Mouse (Mus musculus) CH12.LX (cell line): Measurements from ENCODE around the gene Tcp10c.
"Not testable (repeated sequence)": the region's sequence is repeated elsewhere in the genome, so short reads cannot be mapped to it uniquely, and the experiment has no call there.

Experiments
- CTCF ChIP-seq, 2 experiments: IDR thresholded peaks in 1 of 2; conservative IDR thresholded peaks in 1 of 2; 2 replicates each; pipeline ENCODE4 v1.5.1; 2011 to 2012; ENCODE audit warnings: low read depth in 2 of 2, low read length in 2 of 2, improper control_type of control experiment in 1 of 2, inconsistent platforms in 1 of 2, mild to moderate bottlenecking in 1 of 2, moderate library complexity in 1 of 2
- EP300 ChIP-seq: IDR thresholded peaks from 2 replicates; pipeline ENCODE4 v1.6.1; 2011; ENCODE audit warnings: low read length, improper control_type of control experiment
- MAFK ChIP-seq: IDR thresholded peaks from 2 replicates; pipeline ENCODE4 v1.6.1; 2011; ENCODE audit warnings: low read length, improper control_type of control experiment; ENCODE audit not compliant: insufficient replicate concordance
- MAZ ChIP-seq: IDR thresholded peaks from 2 replicates; pipeline ENCODE4 v1.6.1; 2012; ENCODE audit warnings: low read depth, mild to moderate bottlenecking, inconsistent platforms, low read length, improper control_type of control experiment, moderate library complexity
- ZNF384 ChIP-seq: IDR thresholded peaks from 2 replicates; pipeline ENCODE4 v1.6.1; 2012; ENCODE audit warnings: low read depth, low read length, improper control_type of control experiment, inconsistent platforms

- not testable (repeated sequence) for TF ChIP-seq CTCF (conservative IDR thresholded peaks at IDR 0.05 in 1 of 2, IDR thresholded peaks at IDR 0.05 in 1 of 2; ENCODE audit: low read depth in 2 of 2, low read length in 2 of 2); MAZ; MAFK; EP300; ZNF384
Observed at GRCm38 (mm10) chr17:13403527-13404131, 49.3 kb downstream of the Tcp10c start.
